In genomic region chr9:44722575-44722974, GRCm38 (mm10) we compare ENCODE assay signal across 11 mouse cellular contexts. TPM values are rescaled to one million over a fixed set of nuclear protein-coding genes. Genes with fewer than 3 reads are reported as not detected.
DNase-seq lines count a peak whose midpoint lies in the region; ATAC-seq and TF ChIP-seq lines count a peak whose summit lies in the region.
"Had no signal": no experiment of that assay in that cellular context is flagged by ENCODE, and none has a peak within 500 bp of the region (broad histone marks: within the 10 kb centered on the region; RNA-seq: fewer than 3 reads in every experiment).

No protein-coding gene starts in this region.

- DNase-seq in cerebellum, adult 11-12 months: peak; percentile 36
- DNase-seq in kidney, postnatal 0 days (ENCODE audit: low spot score): no peak
- DNase-seq in kidney, adult 8-10 months: no peak
- DNase-seq in left cerebral cortex, postnatal 36 days (ENCODE audit: low spot score in 2 of 2): no peak
- DNase-seq in thymus, postnatal 25 days: no peak
- DNase-seq: right cerebral cortex, postnatal 25 days had no signal

- intact Hi-C loops in left cerebral cortex, postnatal 36 days (cut with DNase I): loop anchor here (5.0 kb wide), 1 partner anchor 35 kb away; no protein-coding TSS in a partner anchor

- H3K4me3 ChIP-seq in kidney, postnatal 0 days (replicated peaks; ENCODE audit: low read depth, low read length): no peak overlapping the region
- no peak overlapping the region for H3K4me3 ChIP-seq in embryonic facial prominence, embryonic 15.5 days (replicated peaks)
- no peak overlapping the region for H3K4me3 ChIP-seq in midbrain, embryonic 15.5 days

- H3K27me3 ChIP-seq in kidney, postnatal 0 days (ENCODE audit: insufficient read depth, low read length): no peaks in the 10 kb centered on the region
- H3K27me3 ChIP-seq in embryonic facial prominence, embryonic 15.5 days: no peaks in the 10 kb centered on the region
- H3K27me3 ChIP-seq in midbrain, embryonic 15.5 days (replicated peaks): no peaks in the 10 kb centered on the region

- TF ChIP-seq CTCF in kidney, postnatal 0 days (IDR thresholded peaks at IDR 0.05; ENCODE audit: low read depth): no peak

- no peak for ATAC-seq in cerebellum, adult (ENCODE audit: insufficient number of reproducible peaks, low FRiP score, low TSS enrichment)
- no peak for ATAC-seq in kidney, postnatal 0 days (replicated peaks; ENCODE audit: low FRiP score, low read depth)
- no peak for ATAC-seq in embryonic facial prominence, embryonic 15.5 days (ENCODE audit: insufficient number of reproducible peaks, low FRiP score, low TSS enrichment, low read depth)
- ATAC-seq in midbrain, embryonic 15.5 days (replicated peaks): no peak

- 0 out of 2 replicates have a peak overlapping the region, but pooled peaks have one; percentile 7 for H3K4me2 ChIP-seq in kidney, postnatal 0 days (ENCODE audit: low read length)
- no peak overlapping the region for H3K4me2 ChIP-seq in embryonic facial prominence, embryonic 15.5 days (replicated peaks)
- no peak overlapping the region for H3K4me2 ChIP-seq in midbrain, embryonic 15.5 days

- no peak overlapping the region for H3K9ac ChIP-seq in kidney, postnatal 0 days (ENCODE audit: low read depth, low read length)
- H3K9ac ChIP-seq in embryonic facial prominence, embryonic 15.5 days: no peak overlapping the region
- no peak overlapping the region for H3K9ac ChIP-seq in midbrain, embryonic 15.5 days

- whole genome bisulfite sequencing in kidney, postnatal 0 days: 67% methylated on average over 7 of the region's 7 CpGs
- 58% methylated on average over 7 of the region's 7 CpGs for WGBS in embryonic facial prominence, embryonic 15.5 days
- 44% methylated on average over 7 of the region's 7 CpGs for WGBS in midbrain, embryonic 15.5 days

- H3K9me3 ChIP-seq in kidney, postnatal 0 days (replicated peaks; ENCODE audit: low read length): no peaks in the 10 kb centered on the region
- no peaks in the 10 kb centered on the region for H3K9me3 ChIP-seq in embryonic facial prominence, embryonic 15.5 days (replicated peaks)
- no peaks in the 10 kb centered on the region for H3K9me3 ChIP-seq in midbrain, embryonic 15.5 days
- H3K9me3 ChIP-seq: megakaryocyte, embryonic 14.5 days had no signal

- peak overlapping the region; percentile 76 for H3K27ac ChIP-seq in kidney, postnatal 0 days
- H3K27ac ChIP-seq in embryonic facial prominence, embryonic 15.5 days (replicated peaks): peak overlapping the region; percentile 87
- H3K27ac ChIP-seq in midbrain, embryonic 15.5 days: peak overlapping the region; percentile 13; the same call in 1 of the 2 replicates

- H3K36me3 ChIP-seq in kidney, postnatal 0 days (ENCODE audit: insufficient read depth, low read length): peaks cover 12% of the 10 kb centered on the region; the same call in 1 of the 2 replicates
- peaks cover 10% of the 10 kb centered on the region; the same call in 1 of the 2 replicates for H3K36me3 ChIP-seq in embryonic facial prominence, embryonic 15.5 days
- H3K36me3 ChIP-seq in midbrain, embryonic 15.5 days (replicated peaks): no peaks in the 10 kb centered on the region

- peaks cover 39% of the 10 kb centered on the region for H3K4me1 ChIP-seq in kidney, postnatal 0 days (replicated peaks; ENCODE audit: insufficient read depth, low read length)
- H3K4me1 ChIP-seq in embryonic facial prominence, embryonic 15.5 days: peaks cover 80% of the 10 kb centered on the region
- H3K4me1 ChIP-seq in midbrain, embryonic 15.5 days: peaks cover 78% of the 10 kb centered on the region

RNA-seq across cellular contexts. Expression of gene Phldb1, which starts 12.4 kb away (rescaled TPM):
- polyA plus RNA-seq in kidney, postnatal 0 days (2015; fragmentation: Nextera tagmentation; extraction: Ambion mirVana): 24.2 and 24.4 TPM in 2 replicates
- polyA plus RNA-seq in embryonic facial prominence, embryonic 15.5 days (2015; fragmentation: Nextera tagmentation; extraction: Ambion mirVana): 38.6 and 39.0 TPM in 2 replicates
- 56.5 and 58.9 TPM in 2 replicates for polyA plus RNA-seq in midbrain, embryonic 15.5 days (2015; fragmentation: Nextera tagmentation; extraction: Ambion mirVana)
- 10 to 100 TPM; 74.9 to 86.3 TPM for total RNA-seq in left cerebral cortex, postnatal 36 days (2021)

RNA-seq across cellular contexts. Expression of gene Arcn1, which starts 45.1 kb away (rescaled TPM):
- 135 and 149 TPM in 2 replicates for polyA plus RNA-seq in kidney, postnatal 0 days (2015; fragmentation: Nextera tagmentation; extraction: Ambion mirVana)
- 191 and 195 TPM in 2 replicates for polyA plus RNA-seq in embryonic facial prominence, embryonic 15.5 days (2015; fragmentation: Nextera tagmentation; extraction: Ambion mirVana)
- 134 and 136 TPM in 2 replicates for polyA plus RNA-seq in midbrain, embryonic 15.5 days (2015; fragmentation: Nextera tagmentation; extraction: Ambion mirVana)
- total RNA-seq in left cerebral cortex, postnatal 36 days (2021): 10 to 100 TPM; 89.0 to 99.0 TPM

RNA-seq across cellular contexts. Expression of gene Ift46, which starts 45.1 kb away (rescaled TPM):
- 98.3 and 109 TPM in 2 replicates for polyA plus RNA-seq in kidney, postnatal 0 days (2015; fragmentation: Nextera tagmentation; extraction: Ambion mirVana)
- polyA plus RNA-seq in embryonic facial prominence, embryonic 15.5 days (2015; fragmentation: Nextera tagmentation; extraction: Ambion mirVana): 107 and 125 TPM in 2 replicates
- 168 and 169 TPM in 2 replicates for polyA plus RNA-seq in midbrain, embryonic 15.5 days (2015; fragmentation: Nextera tagmentation; extraction: Ambion mirVana)
- total RNA-seq in left cerebral cortex, postnatal 36 days (2021): 10 to 100 TPM; 65.0 to 72.9 TPM

RNA-seq across cellular contexts. Expression of gene Treh, which starts 49.5 kb away (rescaled TPM):
- polyA plus RNA-seq in kidney, postnatal 0 days (2015; fragmentation: Nextera tagmentation; extraction: Ambion mirVana): 1.5 and 2.2 TPM in 2 replicates
- not detected in 2 replicates for polyA plus RNA-seq in embryonic facial prominence, embryonic 15.5 days (2015; fragmentation: Nextera tagmentation; extraction: Ambion mirVana)
- not detected in 2 replicates for polyA plus RNA-seq in midbrain, embryonic 15.5 days (2015; fragmentation: Nextera tagmentation; extraction: Ambion mirVana)
- under 1 TPM in 1 of 2 experiments, not detected in 1; 0.27 TPM for total RNA-seq in left cerebral cortex, postnatal 36 days (2021)
- total RNA-seq: left cerebral cortex, postnatal 10 days had no signal

Comparison
In these comparisons a context has a peak if more than half of its experiments do, and no peak if none do; other contexts are left out.
1. H3K27ac ChIP-seq: peak in every context shown above with its lines; median percentile 87 in embryonic facial prominence, embryonic 15.5 days; 76 in kidney, postnatal 0 days; 13 in midbrain, embryonic 15.5 days.